Mouse (Mus musculus): Measurements from ENCODE around the gene Gm9376.

DNA sequence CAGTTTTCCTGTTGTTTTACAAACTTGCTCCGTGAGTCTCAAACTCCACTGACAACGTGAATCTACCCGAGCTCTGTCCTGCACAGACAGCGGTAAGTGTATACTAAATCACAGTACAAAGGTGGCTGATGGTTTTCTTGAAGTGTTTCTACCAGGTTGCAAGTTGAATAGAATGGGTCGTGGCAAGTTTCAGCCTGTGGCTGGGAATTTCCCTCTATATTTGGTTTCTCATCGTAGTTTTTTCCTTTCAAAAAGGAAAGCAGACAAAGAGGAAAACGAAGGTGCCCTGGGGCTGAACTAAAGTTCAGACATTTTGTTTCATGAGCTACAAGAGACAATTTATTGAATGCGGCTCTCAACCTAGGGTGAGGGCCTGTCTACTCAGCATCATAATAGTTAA, 40.3 kb downstream of the Gm9376 start:
- no peak for TF ChIP-seq MAFK (IDR thresholded peaks at IDR 0.05; ENCODE audit: insufficient read depth, low read depth, low read length)
- TF ChIP-seq HCFC1 (IDR thresholded peaks at IDR 0.05; ENCODE audit: borderline replicate concordance, insufficient read depth, low read length): no peak

Measured in ES-E14 (cell line).